Mouse (Mus musculus): ENCODE measurements around the gene Best3. TPM values are rescaled to one million over a fixed set of nuclear protein-coding genes. Genes with fewer than 3 reads are reported as not detected.
A peak's percentile ranks its signal among the peaks of the same experiment; 100 is the strongest.
"Not testable (repeated sequence)": the region's sequence is repeated elsewhere in the genome, so short reads cannot be mapped to it uniquely, and the experiment has no call there.

The Best3 gene
- polyA plus RNA-seq, 1 experiment from 2014 or later = 0.58 TPM

- Histone ChIP-seq H3K27ac (no peak overlapping the region), H3K27me3 (no peaks in the 10 kb centered on the region), H3K36me3 (no peaks in the 10 kb centered on the region), H3K4me2 (0 out of 2 replicates have a peak overlapping the region, but pooled peaks have one; percentile 36), H3K9me3 (replicated peaks) (no peaks in the 10 kb centered on the region), H3K9ac (no peak overlapping the region), H3K4me3 (no peak overlapping the region), H3K4me1 (replicated peaks) (peaks cover 2% of the 10 kb centered on the region; the same call in 1 of the 2 replicates)
- ATAC-seq (replicated peaks; ENCODE audit: insufficient number of reproducible peaks, insufficient read depth, low FRiP score, low read depth) = 0 out of 2 replicates have a peak, but pooled peaks have one; percentile 45
- 18% methylated on average over 8 of the region's 8 CpGs for WGBS
Measured at GRCm38 (mm10) chr10:117033785-117034184, 47.7 kb downstream of the Best3 start.

- H3K4me1 ChIP-seq (replicated peaks) = peaks cover 27% of the 10 kb centered on the region
- no peak overlapping the region for H3K27ac ChIP-seq
- no peak overlapping the region for H3K4me2 ChIP-seq
- no peaks in the 10 kb centered on the region for H3K36me3 ChIP-seq
- H3K9me3 ChIP-seq (replicated peaks) = no peaks in the 10 kb centered on the region
- H3K9ac ChIP-seq = no peak overlapping the region
- no peaks in the 10 kb centered on the region for H3K27me3 ChIP-seq
- ATAC-seq (replicated peaks; ENCODE audit: insufficient number of reproducible peaks, insufficient read depth, low FRiP score, low read depth) = no peak
- H3K4me3 ChIP-seq = no peak overlapping the region
- WGBS = 67% methylated on average over 6 of the region's 6 CpGs
Measured at GRCm38 (mm10) chr10:117040355-117040754, 54.2 kb downstream of the Best3 start.

DNA sequence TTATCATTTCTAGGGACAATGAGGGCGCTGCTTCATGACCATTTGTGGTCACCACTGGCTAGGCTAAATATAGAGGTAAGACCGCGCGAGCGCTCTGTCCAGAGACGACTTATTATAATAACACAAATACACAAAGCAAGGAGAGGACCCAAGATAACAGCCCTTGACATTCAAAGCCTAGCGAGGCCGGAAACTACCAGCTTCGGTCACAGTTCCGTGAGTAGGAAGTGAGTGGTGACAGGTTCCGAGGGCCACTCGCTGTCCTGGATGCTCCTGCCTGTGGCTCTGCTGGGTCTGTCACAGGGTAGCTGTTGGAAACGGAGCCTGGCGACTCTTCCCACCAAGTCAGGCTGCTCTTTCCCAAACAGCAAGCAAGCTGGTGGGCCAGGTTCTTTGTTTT is 56.2 kb downstream of the Best3 start:
- WGBS = 23% methylated on average over 14 of the region's 14 CpGs
- H3K4me1 ChIP-seq (replicated peaks) = peaks cover 30% of the 10 kb centered on the region
- peak; percentile 79 for ATAC-seq (replicated peaks; ENCODE audit: insufficient number of reproducible peaks, insufficient read depth, low FRiP score, low read depth)
- H3K27ac ChIP-seq = peak overlapping the region; percentile 90
- H3K4me2 ChIP-seq = peak overlapping the region; percentile 55
- no peaks in the 10 kb centered on the region for H3K9me3 ChIP-seq (replicated peaks)
- H3K36me3 ChIP-seq = no peaks in the 10 kb centered on the region
- H3K27me3 ChIP-seq = no peaks in the 10 kb centered on the region
- no peak overlapping the region for H3K9ac ChIP-seq
- peak overlapping the region; percentile 20 for H3K4me3 ChIP-seq

- ATAC-seq (replicated peaks; ENCODE audit: insufficient number of reproducible peaks, insufficient read depth, low FRiP score, low read depth); H3K9ac ChIP-seq; H3K27me3 ChIP-seq; H3K9me3 ChIP-seq (replicated peaks); H3K4me3 ChIP-seq; H3K36me3 ChIP-seq: not testable (repeated sequence)
- 22% methylated on average over 16 of the region's 16 CpGs for WGBS
- H3K27ac ChIP-seq = peak overlapping the region; percentile 45
- H3K4me1 ChIP-seq (replicated peaks) = peaks cover 34% of the 10 kb centered on the region
- peak overlapping the region; percentile 67 for H3K4me2 ChIP-seq
Measured at GRCm38 (mm10) chr10:117043497-117044166, 57.5 kb downstream of the Best3 start.

DNA sequence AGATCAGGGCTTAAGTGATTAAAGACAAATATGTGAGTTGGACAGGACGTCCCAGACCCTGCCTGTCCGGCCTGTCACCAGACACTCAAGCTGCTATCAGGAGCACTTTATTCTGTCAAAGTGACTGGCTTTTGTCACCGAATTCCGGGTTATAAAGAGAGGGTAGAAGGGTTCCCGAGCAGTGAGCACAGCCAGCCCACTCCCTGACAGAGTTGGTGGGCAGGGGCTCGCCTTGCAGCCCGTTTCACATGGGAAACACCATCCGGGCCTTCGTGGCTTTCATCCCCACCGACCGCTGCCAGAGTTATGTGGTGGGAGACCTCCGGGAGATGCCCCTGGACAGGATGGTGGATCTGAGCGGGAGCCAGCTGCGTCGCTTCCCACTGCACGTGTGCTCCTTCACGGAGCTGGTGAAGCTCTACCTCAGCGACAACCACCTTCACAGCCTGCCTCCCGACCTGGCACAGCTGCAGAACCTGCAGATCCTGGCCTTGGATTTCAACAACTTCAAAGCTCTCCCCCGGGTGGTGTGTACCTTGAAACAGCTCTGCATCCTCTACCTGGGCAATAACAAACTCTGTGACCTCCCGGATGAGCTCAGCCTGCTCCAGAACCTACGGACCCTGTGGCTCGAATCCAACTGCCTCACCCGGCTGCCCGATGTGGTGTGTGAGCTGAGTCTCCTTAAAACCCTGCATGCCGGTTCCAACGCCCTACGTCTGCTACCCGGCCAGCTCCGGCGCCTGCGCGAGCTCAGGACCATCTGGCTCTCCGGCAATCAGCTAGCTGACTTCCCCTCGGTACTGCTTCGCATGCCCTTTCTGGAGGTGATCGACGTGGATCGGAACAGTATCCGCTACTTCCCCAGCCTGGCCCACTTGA is 59.3 kb downstream of the Best3 start, which contains the start of gene Lrrc10:
Gene Lrrc10, plus strand, starts transcription at position 167 of the 882 bp plus-strand sequence.
- peak within 1 kb of the TSS; percentile 67 for H3K4me2 ChIP-seq
- peak within 1 kb of the TSS; percentile 94 for H3K27ac ChIP-seq
- peaks cover 44% of the 10 kb centered on the region for H3K4me1 ChIP-seq (replicated peaks)
- H3K9me3 ChIP-seq (replicated peaks) = no peaks in the 10 kb centered on the region
- peak within 1 kb of the TSS; percentile 75 for H3K9ac ChIP-seq
- WGBS = 17% methylated on average over 40 of the region's 40 CpGs
- H3K27me3 ChIP-seq = no peaks in the 10 kb centered on the region
- ATAC-seq (replicated peaks; ENCODE audit: insufficient number of reproducible peaks, insufficient read depth, low FRiP score, low read depth) = peak; percentile 28
- peaks cover 14% of the 10 kb centered on the region; the same call in 1 of the 2 replicates for H3K36me3 ChIP-seq
- H3K4me3 ChIP-seq = peak within 1 kb of the TSS; percentile 63

- Histone ChIP-seq H3K36me3 (peaks cover 50% of the 10 kb centered on the region), H3K4me2 (peak overlapping the region; percentile 67), H3K27ac (peak overlapping the region; percentile 8; the same call in 1 of the 2 replicates), H3K9me3 (replicated peaks) (no peaks in the 10 kb centered on the region), H3K4me1 (replicated peaks) (peaks cover 23% of the 10 kb centered on the region), H3K4me3 (peak overlapping the region; percentile 63), H3K9ac (peak overlapping the region; percentile 75; the same call in 1 of the 2 replicates), H3K27me3 (no peaks in the 10 kb centered on the region)
- no peak for ATAC-seq (replicated peaks; ENCODE audit: insufficient number of reproducible peaks, insufficient read depth, low FRiP score, low read depth)
- WGBS = 66% methylated on average over 4 of the region's 4 CpGs
Measured at GRCm38 (mm10) chr10:117049253-117049652, 63.1 kb downstream of the Best3 start.

DNA sequence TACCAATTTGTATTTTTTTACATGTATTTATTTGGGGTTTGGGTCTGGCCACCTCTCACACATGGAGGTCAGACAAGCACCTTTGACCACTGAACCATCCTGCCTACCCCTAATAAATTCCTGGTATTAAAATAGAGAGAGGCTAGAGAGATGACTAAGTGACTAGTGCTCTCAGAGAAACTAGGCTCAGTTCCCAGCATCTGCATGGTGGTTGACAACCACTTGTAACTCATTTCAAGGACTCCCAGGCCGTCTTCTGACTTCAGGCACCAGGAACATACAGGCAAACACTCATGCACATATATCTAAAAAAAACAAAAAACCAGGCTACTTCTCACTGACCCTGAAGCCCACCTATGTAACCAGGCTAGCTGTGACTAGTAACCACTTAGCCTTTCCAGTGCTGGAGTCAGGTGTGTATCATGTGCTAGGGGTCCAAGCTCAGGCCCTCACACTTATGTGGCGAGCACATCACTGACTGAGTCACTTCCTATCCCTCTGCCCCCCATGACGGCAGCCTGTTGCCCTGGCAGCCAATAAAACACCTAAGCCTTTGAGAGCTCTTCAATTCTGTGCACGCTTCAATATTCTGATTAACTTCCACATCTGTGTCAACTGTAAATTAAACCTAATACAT is 64.0 kb downstream of the Best3 start:
- Histone ChIP-seq H3K4me2 (no peak overlapping the region), H3K27ac (peak overlapping the region; percentile 8; the same call in 1 of the 2 replicates), H3K4me3 (no peak overlapping the region), H3K36me3 (peaks cover 56% of the 10 kb centered on the region), H3K4me1 (replicated peaks) (peaks cover 17% of the 10 kb centered on the region), H3K9ac (no peak overlapping the region), H3K9me3 (replicated peaks) (no peaks in the 10 kb centered on the region), H3K27me3 (no peaks in the 10 kb centered on the region)
- no peak for ATAC-seq (replicated peaks; ENCODE audit: insufficient number of reproducible peaks, insufficient read depth, low FRiP score, low read depth)
- WGBS = 50% methylated on average over 4 of the region's 4 CpGs

GRCm38 (mm10) chr10:117055668-117056067 is 69.6 kb downstream of the Best3 start:
- H3K4me1 ChIP-seq (replicated peaks) = peaks cover 4% of the 10 kb centered on the region; the same call in 1 of the 2 replicates
- H3K27me3 ChIP-seq = no peaks in the 10 kb centered on the region
- no peak overlapping the region for H3K4me3 ChIP-seq
- H3K9ac ChIP-seq = no peak overlapping the region
- H3K27ac ChIP-seq = no peak overlapping the region
- no peaks in the 10 kb centered on the region for H3K9me3 ChIP-seq (replicated peaks)
- WGBS = 87% methylated on average over 4 of the region's 4 CpGs
- ATAC-seq (replicated peaks; ENCODE audit: insufficient number of reproducible peaks, insufficient read depth, low FRiP score, low read depth) = no peak
- peaks cover 93% of the 10 kb centered on the region for H3K36me3 ChIP-seq
- H3K4me2 ChIP-seq = no peak overlapping the region

DNA sequence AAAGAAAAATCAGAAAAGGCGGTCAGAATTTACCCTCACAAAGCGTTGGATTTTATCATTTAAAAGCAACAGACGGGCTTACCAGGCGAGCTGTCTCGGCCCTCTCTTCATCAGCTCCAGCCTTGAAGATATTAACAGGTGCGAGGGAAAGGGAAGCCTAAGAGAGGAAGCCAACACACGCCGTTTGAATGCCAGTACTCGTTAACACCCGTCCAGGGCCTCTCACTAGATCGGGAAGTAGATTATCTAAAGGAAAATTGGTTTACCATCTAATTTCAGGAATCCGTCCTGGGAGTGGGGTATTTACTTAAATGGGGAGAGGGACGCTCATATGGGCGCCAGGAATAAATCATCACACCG is 76.8 kb downstream of the Best3 start:
- H3K27ac ChIP-seq = peak overlapping the region; percentile 92; the same call in 1 of the 2 replicates

GRCm38 (mm10) chr10:117063254-117064021 is 77.3 kb downstream of the Best3 start, which contains the start of gene Cct2:
Gene Cct2 (minus strand): TSS chr10:117063814.
- Histone ChIP-seq H3K4me1 (replicated peaks) (peaks cover 13% of the 10 kb centered on the region), H3K36me3 (peaks cover 38% of the 10 kb centered on the region), H3K4me2 (peak within 1 kb of the TSS; percentile 76), H3K27ac (peak within 1 kb of the TSS; percentile 92), H3K4me3 (peak within 1 kb of the TSS; percentile 99), H3K9ac (peak within 1 kb of the TSS; percentile 90), H3K27me3 (no peaks in the 10 kb centered on the region), H3K9me3 (replicated peaks) (no peaks in the 10 kb centered on the region)
- under 1% methylated on average over 68 of the region's 68 CpGs for WGBS
- peak; percentile 93 for ATAC-seq (replicated peaks; ENCODE audit: insufficient number of reproducible peaks, insufficient read depth, low FRiP score, low read depth)

More for the DNA sequence above, 76.8 kb downstream of the Best3 start:
- H3K27me3 ChIP-seq = no peaks in the 10 kb centered on the region
- H3K9me3 ChIP-seq (replicated peaks) = no peaks in the 10 kb centered on the region
- H3K4me3 ChIP-seq = peak overlapping the region; percentile 99
- peak overlapping the region; percentile 76 for H3K4me2 ChIP-seq
- H3K4me1 ChIP-seq (replicated peaks) = peaks cover 13% of the 10 kb centered on the region
- 2% methylated on average over 15 of the region's 15 CpGs for WGBS
- ATAC-seq (replicated peaks; ENCODE audit: insufficient number of reproducible peaks, insufficient read depth, low FRiP score, low read depth) = no peak
- H3K36me3 ChIP-seq = peaks cover 41% of the 10 kb centered on the region
- peak overlapping the region; percentile 90 for H3K9ac ChIP-seq

Data from heart, embryonic 15.5 days (tissue).